In genomic region chr2:12107265-12107664, GRCm38 (mm10) we compare ENCODE assay signal across 29 mouse cellular contexts.
DNase-seq lines count a peak whose midpoint lies in the region; ATAC-seq and TF ChIP-seq lines count a peak whose summit lies in the region.
"Had no signal": no experiment of that assay in that cellular context is flagged by ENCODE, and none has a peak within 500 bp of the region (broad histone marks: within the 10 kb centered on the region; RNA-seq: fewer than 3 reads in every experiment).

No protein-coding gene starts in this region.

- H3K27ac ChIP-seq in intestine, embryonic 14.5 days (ENCODE audit: low read depth): no peak overlapping the region
- H3K27ac ChIP-seq in intestine, postnatal 0 days (ENCODE audit: low read depth, low read length): no peak overlapping the region
- H3K27ac ChIP-seq: forebrain, embryonic 13.5 days; hindbrain, embryonic 10.5 days; limb, embryonic 10.5 days; limb, embryonic 15.5 days; liver, embryonic 13.5 days; midbrain, embryonic 12.5 days; neural tube, embryonic 12.5 days had no signal

- H3K36me3 ChIP-seq in intestine, embryonic 14.5 days (ENCODE audit: control insufficient read depth, insufficient read depth, low read length): no peaks in the 10 kb centered on the region
- no peaks in the 10 kb centered on the region for H3K36me3 ChIP-seq in intestine, postnatal 0 days (ENCODE audit: control insufficient read depth, insufficient read depth)
- H3K36me3 ChIP-seq: hindbrain, embryonic 10.5 days; limb, embryonic 10.5 days; limb, embryonic 15.5 days; liver, embryonic 13.5 days; midbrain, embryonic 12.5 days; neural tube, embryonic 12.5 days had no signal

- no peaks in the 10 kb centered on the region for H3K27me3 ChIP-seq in intestine, embryonic 14.5 days (replicated peaks; ENCODE audit: control insufficient read depth, insufficient read depth, low read length)
- H3K27me3 ChIP-seq in intestine, postnatal 0 days (replicated peaks; ENCODE audit: control insufficient read depth, insufficient read depth, low read length): no peaks in the 10 kb centered on the region
- H3K27me3 ChIP-seq: CH12.LX; forebrain, embryonic 13.5 days; limb, embryonic 15.5 days; liver, embryonic 13.5 days; megakaryocyte, embryonic 14.5 days; midbrain, embryonic 12.5 days; neural tube, embryonic 12.5 days had no signal

- H3K9ac ChIP-seq in intestine, embryonic 14.5 days (ENCODE audit: low read length): no peak overlapping the region
- no peak overlapping the region for H3K9ac ChIP-seq in intestine, postnatal 0 days (ENCODE audit: low read depth, low read length)
- H3K9ac ChIP-seq: forebrain, embryonic 13.5 days; limb, embryonic 15.5 days; liver, embryonic 13.5 days; midbrain, embryonic 12.5 days; neural tube, embryonic 12.5 days had no signal

- DNase-seq in intestine, embryonic 14.5 days (ENCODE audit: low spot score): no peak
- DNase-seq in kidney, postnatal 14 days: peak; percentile 32
- no peak for DNase-seq in kidney, adult 18-20 months
- peak; percentile 19 for DNase-seq in lung, postnatal 10 days
- no peak for DNase-seq in lung, postnatal 36 days
- no peak for DNase-seq in frontal cortex, postnatal 36 days (ENCODE audit: low spot score in 2 of 2)
- DNase-seq: adrenal gland, postnatal 10 days; cerebellum, adult 11-12 months; cerebellum, postnatal 14 days; gastrocnemius, postnatal 14 days; heart, postnatal 14 days; layer of hippocampus, postnatal 36 days; liver, embryonic 13.5 days; lung, adult 18-20 months; right cerebral cortex, adult 18-20 months; spleen, adult 18-20 months; thymus, postnatal 4 days had no signal

- WGBS in intestine, embryonic 14.5 days: 43% methylated on average over 2 of the region's 2 CpGs
- WGBS in intestine, postnatal 0 days: 51% methylated on average over 2 of the region's 2 CpGs

- no peak overlapping the region for H3K4me3 ChIP-seq in intestine, embryonic 14.5 days (ENCODE audit: low read depth, low read length)
- no peak overlapping the region for H3K4me3 ChIP-seq in intestine, postnatal 0 days (ENCODE audit: low read depth, low read length)
- H3K4me3 ChIP-seq: forebrain, embryonic 13.5 days; hindbrain, embryonic 10.5 days; limb, embryonic 10.5 days; limb, embryonic 15.5 days; liver, embryonic 13.5 days; megakaryocyte, embryonic 14.5 days; midbrain, embryonic 12.5 days; myocyte; neural tube, embryonic 12.5 days had no signal

- H3K9me3 ChIP-seq in intestine, embryonic 14.5 days (ENCODE audit: control insufficient read depth, low read length): no peaks in the 10 kb centered on the region
- no peaks in the 10 kb centered on the region for H3K9me3 ChIP-seq in intestine, postnatal 0 days (ENCODE audit: control insufficient read depth)
- H3K9me3 ChIP-seq: forebrain, embryonic 13.5 days; hindbrain, embryonic 10.5 days; limb, embryonic 10.5 days; limb, embryonic 15.5 days; liver, embryonic 13.5 days; megakaryocyte, embryonic 14.5 days; midbrain, embryonic 12.5 days; neural tube, embryonic 12.5 days had no signal

- no peak overlapping the region for H3K4me2 ChIP-seq in intestine, embryonic 14.5 days (ENCODE audit: low read length)
- H3K4me2 ChIP-seq in intestine, postnatal 0 days (replicated peaks; ENCODE audit: low read depth): no peak overlapping the region
- H3K4me2 ChIP-seq: forebrain, embryonic 13.5 days; limb, embryonic 15.5 days; liver, embryonic 13.5 days; midbrain, embryonic 12.5 days; neural tube, embryonic 12.5 days had no signal

- TF ChIP-seq CTCF in intestine, postnatal 0 days (IDR thresholded peaks at IDR 0.05; ENCODE audit: low read depth): no peak

- H3K4me1 ChIP-seq in intestine, embryonic 14.5 days (replicated peaks; ENCODE audit: control insufficient read depth, insufficient read depth, low read length): peaks cover 13% of the 10 kb centered on the region
- no peaks in the 10 kb centered on the region for H3K4me1 ChIP-seq in intestine, postnatal 0 days (replicated peaks; ENCODE audit: control insufficient read depth, insufficient read depth, low read length)
- H3K4me1 ChIP-seq: forebrain, embryonic 13.5 days; hindbrain, embryonic 10.5 days; limb, embryonic 10.5 days; liver, embryonic 13.5 days; megakaryocyte, embryonic 14.5 days; midbrain, embryonic 12.5 days; neural tube, embryonic 12.5 days had no signal

- ATAC-seq in intestine, embryonic 14.5 days (replicated peaks; ENCODE audit: low FRiP score, low TSS enrichment, low read depth): peak; percentile 43; the same call in 1 of the 2 replicates
- no peak for ATAC-seq in intestine, postnatal 0 days
- ATAC-seq: forebrain, embryonic 13.5 days; hindbrain, embryonic 16.5 days; intestine, embryonic 16.5 days had no signal

Comparison
In these comparisons a context has a peak if more than half of its experiments do, and no peak if none do; other contexts are left out.
1. DNase-seq: peak in kidney, postnatal 14 days (single experiment) and lung, postnatal 10 days (single experiment); none in intestine, embryonic 14.5 days (single experiment), kidney, adult 18-20 months (single experiment), lung, postnatal 36 days (single experiment) and frontal cortex, postnatal 36 days (0 of 2).